Mouse (Mus musculus): ENCODE results near the gene Ewsr1.

GRCm38 (mm10) chr11:5061413-5062139 is 37.5 kb downstream of the Ewsr1 start:
- TF ChIP-seq CTCF (IDR thresholded peaks at IDR 0.05; ENCODE audit: low read depth), result no peak
- TF ChIP-seq EP300 (optimal IDR thresholded peaks at IDR 0.05), result peak; percentile 66

Measured in stomach, postnatal 0 days (tissue).